Mouse (Mus musculus) hematopoietic stem cell, adult 5-6 weeks (primary cell): Measurements from ENCODE around the gene Ncapg. TPM values are rescaled to one million over a fixed set of nuclear protein-coding genes. Genes with fewer than 3 reads are reported as not detected.

Experiments
- ATAC-seq, 2 experiments: fragments of 125-278 bp in 1 of 2; replicated peaks in 1 of 2; 2 replicates each; pipeline ENCODE4 v1.8.0; 2016 to 2017; ENCODE audit warnings: inconsistent platforms in 2 of 2, mild to moderate bottlenecking in 2 of 2, moderate number of reproducible peaks in 2 of 2, low read depth in 1 of 2, moderate TSS enrichment in 1 of 2; ENCODE audit not compliant: low FRiP score in 2 of 2, poor library complexity in 2 of 2, severe bottlenecking in 2 of 2, insufficient read depth in 1 of 2, low TSS enrichment in 1 of 2
- total RNA-seq: library from RNA; stranded (forward); fragments of 172-1452, 232-1000 nt; gene quantifications from 2 replicates; pipeline ENCODE4 v1.2.3, GENCODE M21; 2017

The Ncapg gene
- total RNA-seq, 1 experiment from 2014 or later, result 58.3 TPM

- no peak for ATAC-seq
Measured at GRCm38 (mm10) chr5:45685243-45685642, 15.5 kb downstream of the Ncapg start.

- no peak for ATAC-seq
Measured at GRCm38 (mm10) chr5:45686223-45686622, 16.5 kb downstream of the Ncapg start.

- ATAC-seq, result no peak
Measured at GRCm38 (mm10) chr5:45689152-45689551, 19.4 kb downstream of the Ncapg start.

- ATAC-seq, result no peak
Measured at GRCm38 (mm10) chr5:45690802-45691201, 21.1 kb downstream of the Ncapg start.

- ATAC-seq, result no peak
Measured at GRCm38 (mm10) chr5:45691678-45692077, 22.0 kb downstream of the Ncapg start.

- ATAC-seq, result no peak
Measured at GRCm38 (mm10) chr5:45706811-45707210, 37.1 kb downstream of the Ncapg start.

- no peak for ATAC-seq
Measured at GRCm38 (mm10) chr5:45709653-45710052, 39.9 kb downstream of the Ncapg start.

GRCm38 (mm10) chr5:45718848-45719488, 49.2 kb downstream of the Ncapg start:
- peak; percentile 59 to 85 for ATAC-seq

GRCm38 (mm10) chr5:45733751-45734150, 64.0 kb downstream of the Ncapg start:
- no peak for ATAC-seq

GRCm38 (mm10) chr5:45737911-45738310, 68.2 kb downstream of the Ncapg start:
- ATAC-seq, result no peak

Other genes starting within 250 kb of the Ncapg start
- 39.4 and 69.8 TPM in 2 replicates for gene Qdpr, start 219.7 kb upstream of the Ncapg start, total RNA-seq
- gene Clrn2, start 216.2 kb upstream of the Ncapg start, total RNA-seq, result not detected in 2 replicates
- gene Lap3, start 176.5 kb upstream of the Ncapg start, total RNA-seq, result 48.4 and 51.2 TPM in 2 replicates
- 20.0 and 32.8 TPM in 2 replicates for gene Med28, start 149.7 kb upstream of the Ncapg start, total RNA-seq
- gene Fam184b, start 30.3 kb upstream of the Ncapg start, total RNA-seq, result not detected in 2 replicates
- gene Lcorl, start 187.7 kb downstream of the Ncapg start, total RNA-seq, result 30.5 and 35.0 TPM in 2 replicates